Mouse (Mus musculus): Measurements from ENCODE around the gene Timm10. TPM values are rescaled to one million over a fixed set of nuclear protein-coding genes. Genes with fewer than 3 reads are reported as not detected.
A peak's percentile ranks its signal among the peaks of the same experiment; 100 is the strongest.

The Timm10 gene
- total RNA-seq, 4 experiments from 2014 or later, result 28.2 to 43.5 (median 39.5) TPM

GRCm38 (mm10) chr2:84859991-84860780 is 33.4 kb downstream of the Timm10 start:
- DNase-seq, result no peak

GRCm38 (mm10) chr2:84861430-84861829 is 34.6 kb downstream of the Timm10 start:
- no peak for DNase-seq

GRCm38 (mm10) chr2:84862231-84862630 is 35.4 kb downstream of the Timm10 start:
- DNase-seq, result peak; percentile 56

- no peak for DNase-seq
Measured at GRCm38 (mm10) chr2:84865616-84866571, 39.1 kb downstream of the Timm10 start.

GRCm38 (mm10) chr2:84868521-84868943 is 41.7 kb downstream of the Timm10 start:
- DNase-seq, result peak; percentile 50

GRCm38 (mm10) chr2:84868977-84869376 is 42.2 kb downstream of the Timm10 start:
- DNase-seq, result no peak

GRCm38 (mm10) chr2:84870623-84871160 is 43.9 kb downstream of the Timm10 start:
- no peak for DNase-seq

GRCm38 (mm10) chr2:84872105-84872716 is 45.4 kb downstream of the Timm10 start:
- no peak for DNase-seq

GRCm38 (mm10) chr2:84875842-84876241 is 49.0 kb downstream of the Timm10 start:
- no peak for DNase-seq

Other genes with a start within 250 kb of the Timm10 start
- 100 to 1,000 TPM; 125 to 161 (median 155) TPM for gene Ctnnd1, start 176.2 kb upstream of the Timm10 start, total RNA-seq (2022)
- under 1 TPM in 2 of 4 experiments, not detected in 2; 0.10 to 0.12 TPM for gene Btbd18, start 167.9 kb upstream of the Timm10 start, total RNA-seq (2022)
- 10 to 100 TPM; 31.8 to 49.5 (median 35.8) TPM for gene Selenoh, start 156.2 kb upstream of the Timm10 start, total RNA-seq (2022)
- gene Gm28635, start 149.0 kb upstream of the Timm10 start, total RNA-seq (2022), result not detected
- gene Med19, start 148.6 kb upstream of the Timm10 start, total RNA-seq (2022), result 10 to 100 TPM; 21.1 to 30.7 (median 26.0) TPM
- 100 to 1,000 TPM; 161 to 203 (median 188) TPM for gene Tmx2, start 147.9 kb upstream of the Timm10 start, total RNA-seq (2022)
- gene Zdhhc5, start 111.8 kb upstream of the Timm10 start, total RNA-seq (2022), result 10 to 100 TPM; 58.8 to 72.1 (median 62.7) TPM
- 10 to 100 TPM; 12.6 to 15.2 (median 14.3) TPM for gene Clp1, start 99.6 kb upstream of the Timm10 start, total RNA-seq (2022)
- 10 to 100 TPM in 2 of 4 experiments, 1 to 10 TPM in 2; 4.5 to 11.8 (median 9.7) TPM for gene Ypel4, start 92.9 kb upstream of the Timm10 start, total RNA-seq (2022)
- 1 to 10 TPM; 1.7 to 4.3 (median 2.8) TPM for gene Gm19426, start 83.3 kb upstream of the Timm10 start, total RNA-seq (2022)
- gene Serping1, start 51.6 kb upstream of the Timm10 start, total RNA-seq (2022), result 100 to 1,000 TPM in 1 of 4 experiments, 10 to 100 TPM in 3; 80.5 to 116 (median 91.7) TPM
- 10 to 100 TPM; 13.3 to 20.7 (median 15.2) TPM for gene Ube2l6, start 28.2 kb upstream of the Timm10 start, total RNA-seq (2022)
- not detected for gene Smtnl1, start 4.3 kb upstream of the Timm10 start, total RNA-seq (2022)
- 1 to 10 TPM; 3.0 to 7.5 (median 5.5) TPM for gene Slc43a1, start 11.9 kb downstream of the Timm10 start, total RNA-seq (2022)
- 1 to 10 TPM; 1.2 to 1.8 (median 1.6) TPM for gene Rtn4rl2, start 59.7 kb downstream of the Timm10 start, total RNA-seq (2022)
- 10 to 100 TPM; 63.1 to 81.5 (median 75.7) TPM for gene Slc43a3, start 109.6 kb downstream of the Timm10 start, total RNA-seq (2022)
- not detected for gene Prg2, start 153.5 kb downstream of the Timm10 start, total RNA-seq (2022)
- gene Prg3, start 161.2 kb downstream of the Timm10 start, total RNA-seq (2022), result not detected
- 100 to 1,000 TPM; 130 to 156 (median 142) TPM for gene Ssrp1, start 210.2 kb downstream of the Timm10 start, total RNA-seq (2022)
- 1 to 10 TPM in 3 of 4 experiments, under 1 TPM in 1; 0.83 to 1.8 (median 1.3) TPM for gene P2rx3, start 210.5 kb downstream of the Timm10 start, total RNA-seq (2022)
- gene Tnks1bp1, start 221.0 kb downstream of the Timm10 start, total RNA-seq (2022), result 100 to 1,000 TPM; 103 to 135 (median 120) TPM

Data from adrenal gland, adult 8-10 months (tissue).